Mouse (Mus musculus) liver, adult 2 months (tissue): ENCODE data around the gene Ube4b. TPM values are rescaled to one million over a fixed set of nuclear protein-coding genes. Genes with fewer than 3 reads are reported as not detected.

Experiments used
- DNase-seq: peaks from one replicate; pipeline ENCODE4 v3.0.0-alpha.2; 2011; ENCODE audit warnings: low read depth, low spot score; ENCODE audit errors: extremely low read depth
- H3K27ac ChIP-seq: fragments of 200-500 bp; replicated peaks from 2 replicates; pipeline ENCODE4 v1.5.1; 2012; ENCODE audit warnings: low read depth, mild to moderate bottlenecking, control low read depth, inconsistent platforms, low read length; ENCODE audit not compliant: insufficient read depth
- H3K27me3 ChIP-seq: fragments of 200-500 bp; 2 replicates; pipeline ENCODE4 v1.6.1; 2012; ENCODE audit warnings: mild to moderate bottlenecking, moderate library complexity, low read length, inconsistent platforms; ENCODE audit not compliant: control insufficient read depth, insufficient read depth
- H3K36me3 ChIP-seq: fragments of 200-500 bp; 2 replicates; pipeline ENCODE4 v1.6.1; 2012; ENCODE audit warnings: low read length, inconsistent platforms; ENCODE audit not compliant: control insufficient read depth, insufficient read depth
- H3K4me1 ChIP-seq: fragments of 200-500 bp; 2 replicates; pipeline ENCODE4 v1.6.1; 2011; ENCODE audit warnings: low read length; ENCODE audit not compliant: control insufficient read depth, insufficient read depth
- H3K4me3 ChIP-seq: fragments of 200-500 bp; 2 replicates; pipeline ENCODE4 v1.5.1; 2011; ENCODE audit warnings: low read depth, mild to moderate bottlenecking, control low read depth, low read length, moderate library complexity; ENCODE audit not compliant: insufficient read depth
- H3K79me2 ChIP-seq: fragments of 200-500 bp; 2 replicates; pipeline ENCODE4 v1.6.1; 2012; ENCODE audit warnings: inconsistent platforms, mild to moderate bottlenecking, low read length, moderate library complexity; ENCODE audit not compliant: control insufficient read depth, insufficient read depth
- H3K9ac ChIP-seq: fragments of 200-500 bp; 2 replicates; pipeline ENCODE4 v1.6.1; 2012; ENCODE audit warnings: low read depth, mild to moderate bottlenecking, control low read depth, inconsistent platforms, low read length
- CTCF ChIP-seq: fragments of 200-500 bp; IDR thresholded peaks from 2 replicates; pipeline ENCODE4 v1.5.1; 2011; ENCODE audit warnings: low read depth, low read length, control low read depth
- POLR2A ChIP-seq: fragments of 200-500 bp; IDR thresholded peaks from 2 replicates; pipeline ENCODE4 v1.6.1; 2011; ENCODE audit warnings: low read length, control low read depth; ENCODE audit not compliant: insufficient read depth; ENCODE audit errors: extremely low read depth
- WGBS: fragments of 180-500 bp; shearing (Covaris S2); methylation state at CpG from one replicate; pipeline ENCODE4 v1.1.7; 2018; 5-methylcytosine and 5-hydroxymethylcytosine counted together
- polyA plus RNA-seq: library from polyadenylated mRNA; depleted of rRNA; stranded (reverse); fragments of >200 nt; gene quantifications from 2 replicates; pipeline ENCODE4 v1.2.3, GENCODE M21; 2012
- total RNA-seq: library from RNA; depleted of rRNA; stranded (reverse); fragments of >200 nt; gene quantifications from 2 replicates; pipeline ENCODE4 v1.2.3, GENCODE M21; 2014

The Ube4b gene
- total and polyA plus RNA-seq, 2 experiments = 23.3 to 30.0 TPM

DNA sequence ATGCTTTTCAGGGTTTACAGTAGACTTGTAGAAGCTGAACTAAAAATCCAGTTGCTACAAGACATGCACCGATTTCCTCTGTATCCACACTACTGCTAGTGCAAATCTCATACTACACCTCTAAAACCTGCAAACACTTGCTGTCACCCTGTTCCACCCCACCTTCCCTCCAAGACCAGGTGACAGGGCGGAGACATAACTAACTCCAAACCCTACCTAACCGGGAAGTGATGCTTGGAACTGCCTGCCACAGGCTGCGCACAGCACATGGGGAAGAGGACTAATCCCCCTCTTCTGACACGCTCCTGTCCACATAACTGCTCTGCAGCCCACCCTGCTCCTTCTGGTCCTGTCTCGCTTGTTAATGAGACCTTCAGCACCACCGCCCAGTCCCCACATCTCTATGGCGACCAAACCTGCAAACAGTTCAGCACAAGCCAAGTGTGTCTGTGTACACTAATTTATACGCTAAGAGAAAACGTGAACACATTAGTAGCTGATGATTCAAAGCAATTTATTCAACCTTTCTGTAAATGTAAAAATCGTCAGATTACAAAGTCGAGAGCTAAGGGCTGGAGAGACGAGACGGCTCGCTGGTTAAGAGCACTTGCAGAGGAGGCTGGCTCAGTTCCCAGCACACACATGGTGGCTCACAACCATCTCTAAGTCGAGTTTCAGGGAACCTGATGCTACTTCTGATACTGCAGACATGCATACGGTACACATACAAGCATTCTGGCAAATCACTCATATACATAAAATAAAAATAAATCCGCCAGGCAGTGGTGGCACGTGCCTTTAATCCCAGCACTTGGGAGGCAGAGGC is 21.7 kb downstream of the Ube4b start:
- TF ChIP-seq POLR2A (no peak), CTCF (no peak)
- no peak overlapping the region for H3K27ac ChIP-seq
- no peak overlapping the region for H3K9ac ChIP-seq
- 80% methylated on average over 19 of the region's 19 CpGs for WGBS
- H3K4me3 ChIP-seq = no peak overlapping the region
- DNase-seq = no peak
- H3K27me3 ChIP-seq = no peaks in the 10 kb centered on the region
- no peaks in the 10 kb centered on the region for H3K36me3 ChIP-seq
- H3K4me1 ChIP-seq = peaks cover 17% of the 10 kb centered on the region
- peaks cover 52% of the 10 kb centered on the region for H3K79me2 ChIP-seq

GRCm38 (mm10) chr4:149403037-149403436 is 23.5 kb downstream of the Ube4b start:
- H3K9ac ChIP-seq = no peak overlapping the region

GRCm38 (mm10) chr4:149401591-149401982 is 25.0 kb downstream of the Ube4b start:
- no peak overlapping the region for H3K9ac ChIP-seq
- peaks cover 41% of the 10 kb centered on the region for H3K79me2 ChIP-seq
- DNase-seq = no peak
- H3K36me3 ChIP-seq = 0 out of 2 replicates have a peak, but pooled peaks cover 2% of the 10 kb centered on the region
- no peaks in the 10 kb centered on the region for H3K27me3 ChIP-seq
- TF ChIP-seq CTCF (no peak), POLR2A (no peak)
- H3K27ac ChIP-seq = no peak overlapping the region
- whole genome bisulfite sequencing = 73% methylated on average over 8 of the region's 8 CpGs
- no peak overlapping the region for H3K4me3 ChIP-seq
- H3K4me1 ChIP-seq = peaks cover 22% of the 10 kb centered on the region

More at GRCm38 (mm10) chr4:149403037-149403436, 23.5 kb downstream of the Ube4b start:
- Histone ChIP-seq H3K4me1 (peaks cover 26% of the 10 kb centered on the region), H3K4me3 (no peak overlapping the region), H3K79me2 (peaks cover 46% of the 10 kb centered on the region), H3K36me3 (no peaks in the 10 kb centered on the region), H3K27ac (no peak overlapping the region), H3K27me3 (no peaks in the 10 kb centered on the region)
- 43% methylated on average over 6 of the region's 6 CpGs for WGBS
- TF ChIP-seq POLR2A = no peak
- no peak for DNase-seq

DNA sequence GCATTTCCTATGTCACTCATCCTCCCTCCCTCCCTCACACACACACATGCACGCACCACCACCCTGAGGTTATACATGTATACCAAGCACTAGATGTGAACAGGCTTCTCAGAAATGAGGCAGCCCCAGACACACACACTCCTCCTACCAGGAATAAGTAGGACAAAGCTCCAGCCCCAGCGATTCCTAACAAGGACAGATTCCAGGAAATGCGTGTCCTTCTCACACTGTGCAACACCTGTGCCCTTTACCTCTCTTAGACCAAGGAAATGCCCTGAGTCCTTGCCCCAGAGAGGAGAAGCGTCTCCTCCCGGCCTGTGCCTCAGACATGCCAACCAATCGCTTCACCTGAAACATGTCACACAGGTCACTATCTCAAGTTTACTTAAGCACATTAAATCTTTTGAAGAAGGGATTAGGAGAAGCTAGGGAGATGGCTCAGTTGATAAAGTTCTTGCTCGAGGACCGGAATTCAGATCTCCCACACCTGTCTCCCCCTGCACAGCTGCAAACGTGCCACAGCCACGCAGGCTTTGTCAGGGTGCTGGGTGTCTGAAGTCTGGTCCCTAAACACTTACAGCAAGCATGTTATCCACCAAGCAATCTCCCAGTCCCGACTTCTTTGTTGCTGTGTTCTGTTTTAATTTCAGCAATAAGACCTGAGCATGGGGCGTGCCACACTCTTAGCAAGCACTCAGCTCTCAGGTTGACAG is 25.5 kb downstream of the Ube4b start:
- H3K4me1 ChIP-seq = peaks cover 24% of the 10 kb centered on the region

DNA sequence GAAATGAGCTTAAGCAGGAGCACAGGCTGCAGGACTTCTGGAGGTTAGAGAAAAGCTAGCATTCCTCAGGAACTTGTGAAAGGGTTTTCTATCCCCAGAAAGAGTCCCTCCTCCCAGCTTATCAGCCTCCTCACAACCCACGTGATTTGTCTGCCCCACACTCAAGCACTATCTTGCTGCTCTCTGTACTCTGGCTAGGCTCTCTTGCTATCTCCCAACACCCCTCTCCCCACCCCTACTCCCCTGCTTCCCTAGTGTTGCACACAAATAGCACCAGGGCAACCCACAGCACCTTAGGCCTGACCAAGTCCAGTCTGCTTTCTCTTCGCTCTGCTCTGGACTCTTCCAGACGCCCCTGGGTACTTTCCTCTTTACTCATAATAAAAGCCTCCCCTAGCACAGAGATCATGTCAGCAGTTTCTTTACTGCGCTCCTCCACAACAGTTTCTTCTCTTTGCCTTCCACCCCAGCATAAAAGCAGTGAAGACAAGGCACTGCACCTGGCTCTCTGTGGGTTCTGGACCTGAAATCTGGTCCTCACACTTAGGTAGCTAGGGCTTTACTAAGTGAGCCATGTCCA is 27.1 kb downstream of the Ube4b start:
- DNase-seq = peak; percentile 64
- Histone ChIP-seq H3K4me1 (peaks cover 34% of the 10 kb centered on the region), H3K36me3 (0 out of 2 replicates have a peak, but pooled peaks cover 2% of the 10 kb centered on the region), H3K27me3 (no peaks in the 10 kb centered on the region), H3K27ac (peak overlapping the region; percentile 69), H3K4me3 (no peak overlapping the region), H3K9ac (peak overlapping the region; percentile 30; the same call in 1 of the 2 replicates), H3K79me2 (peaks cover 26% of the 10 kb centered on the region; the same call in 1 of the 2 replicates)
- 47% methylated on average over 4 of the region's 4 CpGs for WGBS
- TF ChIP-seq POLR2A (no peak), CTCF (no peak)

More for the DNA sequence above, 25.5 kb downstream of the Ube4b start:
- no peak overlapping the region for H3K27ac ChIP-seq
- H3K4me3 ChIP-seq = no peak overlapping the region
- H3K9ac ChIP-seq = no peak overlapping the region
- H3K79me2 ChIP-seq = peaks cover 37% of the 10 kb centered on the region
- WGBS = 67% methylated on average over 12 of the region's 12 CpGs
- no peaks in the 10 kb centered on the region for H3K27me3 ChIP-seq
- DNase-seq = peak; percentile 41
- no peak for TF ChIP-seq POLR2A
- no peak for TF ChIP-seq CTCF
- 0 out of 2 replicates have a peak, but pooled peaks cover 2% of the 10 kb centered on the region for H3K36me3 ChIP-seq
